Comparison of ENCODE assay signal across 13 mouse cellular contexts in genomic region chr2:18095804-18096203, GRCm38 (mm10). TPM values are rescaled to one million over a fixed set of nuclear protein-coding genes. Genes with fewer than 3 reads are reported as not detected.
"Had no signal": no experiment of that assay in that cellular context is flagged by ENCODE, and none has a peak within 500 bp of the region (broad histone marks: within the 10 kb centered on the region; RNA-seq: fewer than 3 reads in every experiment).

No protein-coding gene starts in this region.

- H3K4me1 ChIP-seq: limb, embryonic 15.5 days; liver, embryonic 12.5 days; lung, embryonic 15.5 days; midbrain, embryonic 12.5 days had no signal

- ATAC-seq: liver, embryonic 12.5 days; midbrain, embryonic 16.5 days had no signal

- H3K27me3 ChIP-seq: limb, embryonic 15.5 days; liver, embryonic 12.5 days; lung, embryonic 15.5 days; midbrain, embryonic 12.5 days had no signal

- H3K4me3 ChIP-seq: left cerebral cortex, adult 2 months; limb, embryonic 15.5 days; liver, embryonic 12.5 days; lung, embryonic 15.5 days; midbrain, embryonic 12.5 days had no signal

- H3K27ac ChIP-seq: kidney, postnatal 0 days; left cerebral cortex, adult 2 months; limb, embryonic 15.5 days; liver, embryonic 12.5 days; lung, embryonic 15.5 days; midbrain, embryonic 12.5 days; stomach, postnatal 0 days had no signal

- DNase-seq: kidney, adult 9 months; kidney, postnatal 36 days; right cerebral cortex, postnatal 14 days; thymus, postnatal 4 days had no signal

RNA-seq across cellular contexts. Expression of gene Skida1, which starts 47.0 kb away (rescaled TPM):
- total RNA-seq: megakaryocyte-erythroid progenitor cell, adult 5-6 weeks had no signal

RNA-seq across cellular contexts. Expression of gene A930004D18Rik, which starts 58.3 kb away (rescaled TPM):
- total RNA-seq: megakaryocyte-erythroid progenitor cell, adult 5-6 weeks had no signal
